Mouse (Mus musculus) monocyte, adult 59 days (primary cell): ENCODE measurements around the gene Gpatch11. TPM values are rescaled to one million over a fixed set of nuclear protein-coding genes. Genes with fewer than 3 reads are reported as not detected.

Source experiments
- total RNA-seq, 2 experiments: library from RNA; stranded (reverse); gene quantifications; one replicate each; pipeline ENCODE4 v1.2.4; 2023

Gpatch11 gene
- total RNA-seq: 10 to 100 TPM; 17.6 to 20.0 TPM

GRCm38 (mm10) chr17:78834856-78835835 is at the start of gene Gpatch11, which contains the start of gene Heatr5b:
Gene Gpatch11 (plus strand): TSS chr17:78835567.
Gene Heatr5b (minus strand): TSS chr17:78835364.

GRCm38 (mm10) chr17:78882401-78883112 is 47.2 kb downstream of the Gpatch11 start, which contains the start of gene Eif2ak2:
Gene Eif2ak2 (minus strand): TSS chr17:78882573.

Other genes with a start within 250 kb of the Gpatch11 start
- 10 to 100 TPM; 28.5 to 34.5 TPM for gene Strn, start 98.4 kb upstream of the Gpatch11 start, total RNA-seq
- 10 to 100 TPM; 26.0 to 28.2 TPM for gene Heatr5b, start 203 bp upstream of the Gpatch11 start, total RNA-seq
- 10 to 100 TPM; 42.5 to 47.4 TPM for gene Eif2ak2, start 47.0 kb downstream of the Gpatch11 start, total RNA-seq
- not detected for gene Sult6b1, start 71.4 kb downstream of the Gpatch11 start, total RNA-seq
- 10 to 100 TPM in 1 of 2 experiments, 1 to 10 TPM in 1; 6.3 to 11.7 TPM for gene Cebpzos, start 80.9 kb downstream of the Gpatch11 start, total RNA-seq
- gene Cebpz, start 101.5 kb downstream of the Gpatch11 start, total RNA-seq: 10 to 100 TPM; 74.5 to 81.3 TPM
- gene Ndufaf7, start 101.6 kb downstream of the Gpatch11 start, total RNA-seq: 10 to 100 TPM; 38.0 to 39.9 TPM
- gene Prkd3, start 185.2 kb downstream of the Gpatch11 start, total RNA-seq: 10 to 100 TPM; 68.7 to 69.3 TPM
- gene Qpct, start 216.3 kb downstream of the Gpatch11 start, total RNA-seq: 1 to 10 TPM; 5.6 to 6.9 TPM